Comparison of ENCODE assay signal across 8 mouse cellular contexts in genomic region chr8:85431281-85432167, GRCm38 (mm10). TPM values are rescaled to one million over a fixed set of nuclear protein-coding genes. Genes with fewer than 3 reads are reported as not detected.
DNase-seq lines count a peak whose midpoint lies in the region; ATAC-seq and TF ChIP-seq lines count a peak whose summit lies in the region.

No protein-coding gene starts in this region.

- H3K27me3 ChIP-seq in liver, adult 2 months (ENCODE audit: control insufficient read depth, insufficient read depth, low read length) = no peaks in the 10 kb centered on the region
- no peaks in the 10 kb centered on the region for H3K27me3 ChIP-seq in hindbrain, embryonic 11.5 days (ENCODE audit: control insufficient read depth, insufficient read depth, low read length)
- no peaks in the 10 kb centered on the region for H3K27me3 ChIP-seq in midbrain, embryonic 11.5 days (ENCODE audit: control insufficient read depth, insufficient read depth, low read length)

- peak; percentile 62 for DNase-seq in liver, adult 2 months (ENCODE audit: extremely low read depth, low read depth, low spot score)
- DNase-seq in liver = no peak
- peak; percentile 55 for DNase-seq in hindbrain, embryonic 11.5 days (ENCODE audit: low spot score)
- no peak for DNase-seq in midbrain, embryonic 11.5 days (ENCODE audit: low spot score, missing footprints)
- DNase-seq in left cerebral cortex, adult 18-20 months (ENCODE audit: low spot score in 2 of 2) = no peak
- DNase-seq in ovary, postnatal 10 days (ENCODE audit: low spot score) = no peak
- DNase-seq in urinary bladder, adult 18-20 months (ENCODE audit: low spot score in 2 of 2) = no peak

- TF ChIP-seq CTCF in liver, adult 2 months (IDR thresholded peaks at IDR 0.05; ENCODE audit: low read depth, low read length) = no peak

- H3K4me2 ChIP-seq in hindbrain, embryonic 11.5 days (replicated peaks; ENCODE audit: low read depth, low read length) = peak overlapping the region; percentile 53
- H3K4me2 ChIP-seq in midbrain, embryonic 11.5 days = peak overlapping the region; percentile 52

- H3K36me3 ChIP-seq in liver, adult 2 months (ENCODE audit: control insufficient read depth, insufficient read depth, low read length) = 0 out of 2 replicates have a peak, but pooled peaks cover 1% of the 10 kb centered on the region
- no peaks in the 10 kb centered on the region for H3K36me3 ChIP-seq in hindbrain, embryonic 11.5 days (ENCODE audit: control insufficient read depth, insufficient read depth, low read length)
- no peaks in the 10 kb centered on the region for H3K36me3 ChIP-seq in midbrain, embryonic 11.5 days (ENCODE audit: control insufficient read depth, insufficient read depth, low read length)

- H3K9me3 ChIP-seq in hindbrain, embryonic 11.5 days (ENCODE audit: control insufficient read depth, low read length) = no peaks in the 10 kb centered on the region
- no peaks in the 10 kb centered on the region for H3K9me3 ChIP-seq in midbrain, embryonic 11.5 days (ENCODE audit: control insufficient read depth, low read length)

- TF ChIP-seq POLR2A in liver, adult 2 months (IDR thresholded peaks at IDR 0.05; ENCODE audit: extremely low read depth, insufficient read depth, low read length) = no peak

- 0 out of 2 replicates have a peak overlapping the region, but pooled peaks have one; percentile 40 for H3K9ac ChIP-seq in liver, adult 2 months (ENCODE audit: low read depth, low read length)
- peak overlapping the region; percentile 85 for H3K9ac ChIP-seq in hindbrain, embryonic 11.5 days (ENCODE audit: low read depth, low read length)
- peak overlapping the region; percentile 89 for H3K9ac ChIP-seq in midbrain, embryonic 11.5 days (ENCODE audit: low read length)

- WGBS in liver, adult 2 months = 2% methylated on average over 10 of the region's 10 CpGs
- 21% methylated on average over 10 of the region's 10 CpGs for WGBS in hindbrain, embryonic 11.5 days
- 24% methylated on average over 10 of the region's 10 CpGs for WGBS in midbrain, embryonic 11.5 days

- H3K79me2 ChIP-seq in liver, adult 2 months (ENCODE audit: control insufficient read depth, insufficient read depth, low read length) = peaks cover 16% of the 10 kb centered on the region; the same call in 1 of the 2 replicates

- peak overlapping the region; percentile 88 for H3K4me3 ChIP-seq in liver, adult 2 months (ENCODE audit: insufficient read depth, low read depth, low read length)
- H3K4me3 ChIP-seq in brown adipose tissue, adult 24 weeks (ENCODE audit: insufficient read depth, low read depth, low read length) = peak overlapping the region; percentile 88
- peak overlapping the region; percentile 72 for H3K4me3 ChIP-seq in hindbrain, embryonic 11.5 days (ENCODE audit: low read depth, low read length)
- peak overlapping the region; percentile 72 for H3K4me3 ChIP-seq in midbrain, embryonic 11.5 days (ENCODE audit: low read depth, low read length)

- peak overlapping the region; percentile 84 for H3K27ac ChIP-seq in liver, adult 2 months (replicated peaks; ENCODE audit: insufficient read depth, low read depth, low read length)
- peak overlapping the region; percentile 80 for H3K27ac ChIP-seq in brown adipose tissue, adult 24 weeks (replicated peaks; ENCODE audit: low read depth, low read length)
- H3K27ac ChIP-seq in hindbrain, embryonic 11.5 days (ENCODE audit: low read depth, low read length) = no peak overlapping the region
- H3K27ac ChIP-seq in midbrain, embryonic 11.5 days (ENCODE audit: low read depth, low read length) = no peak overlapping the region

- ATAC-seq in hindbrain, embryonic 11.5 days (ENCODE audit: low FRiP score) = no peak
- no peak for ATAC-seq in midbrain, embryonic 11.5 days (ENCODE audit: low FRiP score)

- H3K4me1 ChIP-seq in liver, adult 2 months (ENCODE audit: control insufficient read depth, insufficient read depth, low read length) = peaks cover 19% of the 10 kb centered on the region
- H3K4me1 ChIP-seq in brown adipose tissue, adult 24 weeks (ENCODE audit: control insufficient read depth, insufficient read depth, insufficient read length, low read length) = peaks cover 12% of the 10 kb centered on the region
- H3K4me1 ChIP-seq in hindbrain, embryonic 11.5 days (replicated peaks; ENCODE audit: control insufficient read depth, insufficient read depth, low read length) = 0 out of 2 replicates have a peak, but pooled peaks cover 2% of the 10 kb centered on the region
- peaks cover 22% of the 10 kb centered on the region for H3K4me1 ChIP-seq in midbrain, embryonic 11.5 days (ENCODE audit: control insufficient read depth, insufficient read depth, low read length)

RNA-seq across cellular contexts. Expression of gene 4921524J17Rik, which starts 1.1 kb away (rescaled TPM):
- 6.2 and 8.6 TPM in 2 replicates for total RNA-seq in liver, adult 2 months (2014; rRNA removed)
- 2.9 TPM in 2 replicates for polyA plus RNA-seq in liver, adult 2 months (2012; rRNA removed)
- 14.6 and 15.3 TPM in 2 replicates for polyA plus RNA-seq in brown adipose tissue, adult 24 weeks (2012; ENCODE audit: insufficient read depth, insufficient read length, missing spikeins)
- polyA plus RNA-seq in hindbrain, embryonic 11.5 days (2014; fragmentation: Nextera tagmentation; extraction: Ambion mirVana) = 48.3 and 50.2 TPM in 2 replicates
- 43.8 and 48.9 TPM in 2 replicates for polyA plus RNA-seq in midbrain, embryonic 11.5 days (2014; fragmentation: Nextera tagmentation; extraction: Ambion mirVana)
- total RNA-seq in left cerebral cortex, adult 18-20 months (2021) = 10 to 100 TPM; 11.4 to 13.2 TPM

RNA-seq across cellular contexts. Expression of gene Mylk3, which starts 45.4 kb away (rescaled TPM):
- 0.34 and 0.55 TPM in 2 replicates for total RNA-seq in liver, adult 2 months (2014; rRNA removed)
- polyA plus RNA-seq in liver, adult 2 months (2012; rRNA removed) = 0.20 and 0.39 TPM in 2 replicates
- polyA plus RNA-seq in brown adipose tissue, adult 24 weeks (2012; ENCODE audit: insufficient read depth, insufficient read length, missing spikeins) = not detected in 2 replicates
- polyA plus RNA-seq in hindbrain, embryonic 11.5 days (2014; fragmentation: Nextera tagmentation; extraction: Ambion mirVana) = 1.2 and 2.1 TPM in 2 replicates
- 1.7 and 2.1 TPM in 2 replicates for polyA plus RNA-seq in midbrain, embryonic 11.5 days (2014; fragmentation: Nextera tagmentation; extraction: Ambion mirVana)
- 1 to 10 TPM; 4.5 to 6.2 TPM for total RNA-seq in left cerebral cortex, adult 18-20 months (2021)

Comparison
In these comparisons a context has a peak if more than half of its experiments do, and no peak if none do; other contexts are left out.
1. DNase-seq: peak in liver, adult 2 months (single experiment) and hindbrain, embryonic 11.5 days (single experiment); none in liver (single experiment), midbrain, embryonic 11.5 days (single experiment), left cerebral cortex, adult 18-20 months (0 of 2), ovary, postnatal 10 days (single experiment) and urinary bladder, adult 18-20 months (0 of 2).
2. H3K27ac ChIP-seq: peak in liver, adult 2 months (single experiment) and brown adipose tissue, adult 24 weeks (single experiment); none in hindbrain, embryonic 11.5 days (single experiment) and midbrain, embryonic 11.5 days (single experiment).
3. Peak in every context shown above with its lines, with median percentiles within 50 percentile points of each other: H3K4me3 ChIP-seq and H3K9ac ChIP-seq.